Mouse (Mus musculus) ovary, postnatal 10 days (tissue): ENCODE measurements around the gene Pex14.
"Not testable (repeated sequence)": the region's sequence is repeated elsewhere in the genome, so short reads cannot be mapped to it uniquely, and the experiment has no call there.

ENCODE experiments used
- DNase-seq: peaks from one replicate; pipeline ENCODE4 v3.0.0; 2022; ENCODE audit warnings: low spot score

The Pex14 gene

DNA sequence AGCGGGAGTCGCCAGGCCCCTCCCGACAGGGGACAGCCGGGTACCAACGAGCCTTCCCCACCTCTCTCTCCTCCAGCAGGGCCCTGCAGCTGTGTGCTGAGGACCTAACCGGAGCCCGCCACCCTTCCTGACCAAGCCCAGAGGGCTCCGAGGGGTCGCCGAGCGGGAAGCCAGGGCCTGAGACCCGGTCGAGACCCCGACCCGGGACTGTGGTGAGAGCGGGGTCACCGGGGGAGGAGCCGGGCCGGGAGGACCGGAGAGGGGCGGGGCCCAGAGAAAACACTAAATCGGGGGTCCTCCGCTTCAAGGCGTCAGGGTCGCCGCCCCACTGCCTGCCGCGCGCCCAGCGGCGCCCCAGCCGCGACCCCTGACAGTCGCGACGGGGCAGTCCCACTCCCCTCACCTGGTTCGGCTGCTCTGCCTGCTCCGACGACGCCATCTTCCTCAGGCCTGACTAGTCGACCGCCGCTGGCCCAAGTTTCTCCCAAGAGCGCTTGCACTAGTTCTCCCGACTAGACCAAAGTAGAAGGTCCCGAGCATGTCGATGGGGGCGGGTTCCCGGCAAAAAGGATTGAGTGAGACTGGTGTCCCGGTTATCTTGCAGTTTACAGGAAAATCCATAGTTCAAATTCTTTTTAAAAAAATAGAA is at the start of gene Pex14:
TSS of gene Pex14 (minus strand) at position 508 of the 649 bp plus-strand sequence.
- peak; percentile 64 for DNase-seq

DNA sequence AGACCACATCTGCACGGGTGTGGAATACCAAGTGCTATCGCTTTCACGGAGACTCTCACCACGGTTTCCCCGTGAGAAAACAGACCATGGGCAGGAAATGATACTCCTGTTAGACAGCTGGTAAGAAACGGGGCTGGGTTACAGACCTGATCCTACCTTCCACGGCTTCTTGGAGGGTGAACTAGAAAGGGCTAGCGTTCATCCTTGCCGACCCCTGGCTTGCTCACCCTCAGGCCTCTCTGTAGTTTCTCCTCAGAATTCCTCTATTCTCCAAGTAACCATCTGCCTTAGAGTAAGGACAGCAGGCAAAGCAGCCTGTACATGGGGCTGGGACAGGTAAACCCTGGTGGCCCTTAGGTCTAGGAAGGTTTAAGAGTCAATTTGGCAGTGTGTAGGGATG is 49.5 kb upstream of the Pex14 start:
- DNase-seq: no peak

DNA sequence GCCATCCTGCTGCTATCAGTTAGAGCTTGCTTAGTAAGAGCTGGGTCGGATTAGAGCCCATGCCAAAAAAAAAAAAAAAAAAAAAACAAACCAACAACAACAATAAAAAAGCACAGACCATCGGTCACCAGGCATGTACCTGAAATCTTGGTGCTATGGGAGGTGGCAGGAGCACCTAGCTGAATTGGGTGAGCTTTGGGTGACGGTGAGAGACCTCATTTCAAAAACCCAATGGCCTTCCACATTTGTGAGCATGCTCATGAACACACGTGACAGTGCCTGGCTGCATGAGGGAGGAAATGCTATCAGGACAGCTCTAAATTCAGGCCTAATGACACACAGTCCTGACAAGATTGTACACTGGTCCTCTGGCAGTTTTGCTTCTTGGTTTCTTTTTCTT is 48.4 kb upstream of the Pex14 start:
- DNase-seq: no peak

DNA sequence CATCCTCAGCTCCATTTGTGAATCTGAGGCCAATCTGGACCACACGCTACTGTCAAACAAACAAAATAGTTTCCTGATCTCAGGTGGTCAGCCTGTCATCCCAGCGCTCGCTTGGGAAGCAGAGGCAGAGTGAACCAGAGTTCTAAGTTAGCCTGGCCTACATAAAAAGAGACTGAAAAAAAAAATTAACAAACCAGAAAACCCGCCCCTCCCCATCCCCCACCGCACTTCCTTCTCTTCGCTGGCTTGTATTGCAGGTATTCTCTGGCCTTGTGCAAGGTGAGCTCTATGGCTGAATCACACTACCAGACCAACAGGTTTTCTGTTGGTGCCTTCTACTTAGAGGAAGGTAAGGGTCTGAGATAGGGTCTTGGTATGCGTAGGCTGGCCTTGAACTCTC is 47.9 kb upstream of the Pex14 start:
- DNase-seq: no peak

DNA sequence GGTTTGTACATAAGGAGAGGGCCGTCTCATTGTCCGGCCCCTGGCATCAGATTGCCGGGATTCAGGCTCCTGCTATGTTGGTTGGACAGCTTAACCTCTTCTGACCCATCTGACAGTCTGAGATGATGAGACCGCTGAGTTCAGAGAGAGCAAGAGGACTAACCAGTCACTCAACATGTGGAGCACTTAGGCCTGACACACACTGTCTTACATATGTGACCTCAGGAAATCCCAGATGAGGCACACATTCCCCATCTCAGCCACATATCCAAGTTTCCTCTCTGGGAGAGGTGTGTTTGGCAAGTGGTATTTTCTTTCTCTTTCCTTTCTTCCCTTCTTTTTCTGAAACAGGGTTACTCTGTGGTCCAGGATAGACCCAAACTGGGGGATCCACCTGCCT is 45.5 kb upstream of the Pex14 start:
- no peak for DNase-seq

DNA sequence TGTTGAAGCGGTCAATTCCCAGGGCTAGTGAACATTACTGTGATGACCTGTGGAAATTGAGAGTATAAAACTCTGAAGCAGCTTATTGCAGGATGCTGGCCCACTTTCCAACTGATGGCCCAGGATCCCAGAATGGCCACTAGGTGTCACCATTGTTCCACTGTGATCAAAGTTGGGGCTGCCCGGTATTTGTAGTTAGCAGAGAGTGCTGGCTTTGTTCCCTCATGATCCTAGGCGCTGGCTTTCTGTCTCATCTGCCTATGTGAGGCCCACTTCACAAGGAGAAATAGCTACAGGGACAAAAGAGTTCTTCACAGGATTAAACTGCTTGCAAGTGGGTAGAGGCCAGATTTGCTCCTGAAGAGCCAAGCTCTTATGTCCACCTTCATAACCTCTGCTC is 44.8 kb upstream of the Pex14 start:
- DNase-seq: peak; percentile 67

DNA sequence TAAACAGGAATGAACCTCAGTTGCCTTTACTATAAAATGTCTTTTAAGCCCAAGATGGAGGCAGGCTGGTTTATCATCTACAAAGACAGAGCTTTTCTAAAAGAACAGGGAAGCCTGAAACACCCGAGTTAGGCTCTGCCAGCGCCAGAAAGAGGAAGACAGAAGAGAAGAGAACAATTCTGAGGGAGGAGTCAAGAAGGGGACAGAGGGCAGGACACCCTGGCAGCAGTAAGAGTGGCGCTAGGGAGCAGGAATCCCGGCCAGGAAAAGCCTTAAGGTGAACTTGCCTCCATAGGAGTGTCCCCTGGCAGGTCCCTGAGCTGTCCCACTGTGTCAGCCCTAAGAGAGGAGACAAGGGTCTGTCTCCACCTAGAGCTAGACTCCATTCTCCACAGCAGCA is 43.9 kb upstream of the Pex14 start:
- DNase-seq: no peak

DNA sequence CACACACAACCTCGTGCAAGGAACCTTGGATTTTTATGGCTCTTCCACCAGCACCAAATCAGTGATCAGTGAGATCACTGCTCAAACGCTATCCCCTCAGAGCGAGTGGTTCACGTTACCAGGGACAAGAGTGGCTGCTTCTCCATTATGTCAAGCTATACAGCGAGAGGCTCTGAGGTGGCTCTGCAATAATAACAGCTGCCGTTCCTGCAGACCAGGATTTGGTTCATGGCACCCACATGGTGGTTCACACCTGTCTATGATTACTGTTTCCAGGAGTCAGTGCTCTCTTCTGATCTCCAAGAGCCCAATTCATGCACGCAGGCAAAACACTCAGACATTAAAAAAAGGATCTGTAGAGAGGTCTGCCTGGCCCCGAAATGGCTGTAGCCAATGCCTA is 38.8 kb upstream of the Pex14 start:
- DNase-seq: no peak

DNA sequence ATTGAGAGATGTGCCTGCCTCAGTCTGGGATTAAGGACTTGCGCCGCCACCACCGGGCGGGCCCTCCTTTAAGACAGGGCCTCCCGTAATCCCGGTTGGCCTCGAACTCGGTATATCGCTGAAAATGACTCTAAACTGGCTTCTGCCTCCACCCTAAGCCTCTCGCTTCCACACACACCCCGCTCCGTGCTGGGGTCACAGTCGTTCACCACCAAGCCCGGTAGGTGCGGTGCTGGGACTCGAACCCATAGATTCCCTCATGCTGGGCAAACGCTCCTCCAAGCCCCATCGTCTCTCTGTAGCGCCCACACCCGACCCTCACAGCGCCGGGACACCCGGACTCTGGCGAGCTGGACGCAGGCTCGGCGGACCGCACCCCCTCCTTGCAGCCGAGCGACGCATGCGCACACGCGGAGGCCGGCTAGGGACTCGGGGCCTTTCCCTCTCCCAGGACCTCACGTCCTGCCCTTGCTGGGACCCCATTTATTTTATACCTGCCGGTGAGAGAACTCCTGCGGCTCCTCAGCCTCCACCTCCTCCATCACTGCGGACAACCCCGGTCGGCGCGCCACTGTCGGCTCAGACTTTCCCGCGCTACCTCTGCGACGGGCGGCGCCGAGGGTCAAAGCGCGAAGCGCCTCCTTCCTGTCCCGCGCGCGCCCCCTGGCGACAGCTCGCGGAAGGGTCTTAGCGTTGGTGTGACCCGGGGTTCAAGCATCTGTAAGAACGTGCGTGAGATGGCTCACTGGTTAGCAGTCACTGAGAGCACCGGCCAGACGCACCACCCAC is 37.5 kb upstream of the Pex14 start, which contains the start of gene Cenps:
TSS of gene Cenps (minus strand) at position 648 of the 789 bp plus-strand sequence.
- peak; percentile 87 for DNase-seq

DNA sequence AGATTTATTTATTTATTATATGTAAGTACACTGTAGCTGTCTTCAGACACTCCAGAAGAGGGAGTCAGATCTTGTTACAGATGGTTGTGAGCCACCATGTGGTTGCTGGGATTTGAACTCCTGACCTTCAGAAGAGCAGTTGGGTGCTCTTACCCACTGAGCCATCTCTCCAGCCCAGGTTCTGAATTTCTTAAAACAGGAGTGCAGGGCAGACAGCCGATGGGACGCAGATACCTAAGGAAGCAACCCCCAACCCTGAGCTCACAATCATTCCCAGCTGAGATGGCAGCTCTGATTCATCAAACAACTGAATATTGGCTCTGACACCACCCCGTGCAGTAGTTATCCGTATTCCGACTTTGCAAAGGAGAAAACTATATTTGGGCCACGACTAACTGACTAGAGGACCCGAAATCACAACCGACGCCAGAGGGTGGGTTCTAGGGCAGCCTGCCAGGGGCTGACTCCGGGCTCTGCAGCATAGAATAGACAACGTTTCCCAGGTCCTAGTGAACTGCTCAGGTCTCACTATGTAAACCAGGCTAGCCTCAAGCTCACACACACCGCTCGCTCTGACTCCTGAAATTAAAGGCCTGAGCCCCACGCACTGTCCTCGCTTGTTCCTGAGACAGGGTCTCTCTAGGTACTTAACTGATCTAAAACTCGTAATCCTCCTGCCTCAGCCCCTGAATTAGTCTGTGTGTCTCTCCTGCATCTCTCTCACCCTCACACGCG is 36.6 kb upstream of the Pex14 start:
- DNase-seq: no peak

DNA sequence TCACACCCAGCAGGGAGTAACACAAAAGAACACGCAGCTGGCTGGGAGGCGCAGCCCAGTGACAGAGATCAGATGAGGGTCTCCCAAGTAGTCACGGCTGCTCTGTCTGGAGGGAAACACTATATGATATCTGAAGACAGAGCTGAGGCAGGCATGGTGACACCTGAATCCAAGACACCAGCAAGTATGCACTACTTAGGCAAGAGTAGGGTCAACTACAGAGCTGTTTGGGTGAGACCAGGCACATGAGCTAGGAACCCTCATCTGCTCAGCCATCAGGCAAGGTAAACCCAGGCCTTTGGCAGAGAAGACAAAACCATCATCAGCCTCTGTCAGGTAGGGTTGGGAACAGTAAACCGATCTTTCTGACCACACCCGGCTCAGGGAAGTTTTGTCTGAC is 33.7 kb upstream of the Pex14 start:
- DNase-seq: no peak

DNA sequence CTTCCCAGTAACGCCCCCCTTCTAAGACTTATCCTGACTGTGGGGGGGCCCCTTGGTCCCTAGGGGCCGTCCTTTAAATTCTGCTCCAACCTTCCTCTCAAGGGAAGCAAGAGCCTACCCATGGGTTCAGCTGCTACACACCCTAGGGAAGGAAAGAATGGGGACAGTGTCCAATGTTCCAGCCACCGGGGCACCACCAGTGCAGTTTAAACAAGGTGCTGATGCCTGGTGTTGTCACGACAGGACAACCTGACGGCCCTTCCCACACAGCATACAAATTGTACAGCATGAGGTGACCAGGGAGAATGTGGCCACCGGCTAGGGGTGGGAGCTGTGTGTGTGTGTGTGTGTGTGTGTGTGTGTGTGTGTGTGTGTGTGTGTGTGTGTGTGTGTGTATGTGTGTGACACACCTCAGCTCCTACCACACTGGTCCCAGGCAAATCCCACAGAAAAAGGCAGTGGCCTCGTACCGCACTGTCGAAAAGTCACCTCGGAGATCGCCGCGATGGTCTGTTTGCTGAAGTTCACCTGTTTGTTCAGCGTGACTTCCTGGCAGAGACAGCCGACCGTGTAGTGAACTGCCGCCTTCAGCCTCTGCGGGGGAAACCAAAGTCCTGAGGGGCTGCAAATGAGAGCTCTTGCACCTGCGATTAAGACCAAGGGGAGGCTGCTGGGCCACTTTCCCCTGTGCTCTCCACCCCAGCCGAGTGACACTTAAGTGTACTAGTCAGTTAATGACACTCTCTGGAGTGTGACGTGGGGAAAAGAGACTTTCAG is 32.3 kb upstream of the Pex14 start:
- DNase-seq: no peak

DNA sequence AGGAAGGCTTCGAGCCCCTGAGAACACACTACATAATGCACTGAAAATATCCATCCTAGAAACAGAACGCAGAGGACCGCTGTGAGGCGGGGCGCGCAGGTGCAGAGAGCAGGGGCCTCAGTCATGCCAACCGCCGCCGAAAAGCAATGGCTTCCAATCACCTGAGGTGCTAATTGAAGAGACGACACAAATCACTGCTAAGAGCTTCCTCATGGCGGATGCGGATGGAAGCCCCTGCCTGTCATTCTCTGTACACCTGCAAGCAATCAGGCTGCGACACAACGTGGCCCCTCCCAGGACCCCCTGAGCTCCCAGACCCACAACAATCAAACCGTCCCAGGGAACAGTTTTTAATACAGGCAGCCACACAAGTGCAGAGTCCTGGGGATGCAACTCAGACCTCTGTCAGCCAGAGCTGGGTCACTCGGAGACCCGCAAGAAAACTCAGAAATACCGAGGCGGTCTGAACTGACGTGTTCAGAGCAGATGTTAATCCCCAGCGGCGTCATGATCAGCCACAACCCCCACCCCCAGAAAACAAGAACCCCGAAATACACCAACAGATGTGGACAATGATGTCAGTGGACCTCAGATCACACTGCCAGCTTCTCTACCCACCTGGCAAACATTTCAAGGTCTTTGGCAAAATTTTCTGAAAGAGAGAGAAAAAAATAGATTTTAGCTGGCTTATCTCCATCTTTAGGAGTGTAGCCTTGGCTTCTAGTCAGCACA is 31.5 kb upstream of the Pex14 start:
- no peak for DNase-seq

DNA sequence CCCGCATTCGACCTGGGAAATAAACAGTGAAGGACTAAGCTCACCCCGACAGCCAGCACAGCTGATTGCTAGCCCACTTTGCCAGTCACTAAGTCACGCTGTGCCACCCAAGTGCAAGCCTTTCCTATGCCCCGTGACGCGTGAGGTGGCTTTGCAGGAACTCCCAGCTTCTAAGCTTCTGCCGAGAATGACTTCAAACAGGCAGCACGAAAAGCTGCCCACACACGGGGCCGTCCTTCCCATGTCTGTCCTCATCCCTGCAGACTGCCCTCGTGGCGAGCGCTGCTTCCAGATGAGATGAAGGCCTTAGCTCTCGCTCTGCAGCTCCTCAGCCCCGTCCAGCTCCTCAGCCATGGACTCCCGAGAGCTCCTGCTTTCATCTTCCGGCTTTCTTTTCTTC is 28.8 kb upstream of the Pex14 start:
- no peak for DNase-seq

DNA sequence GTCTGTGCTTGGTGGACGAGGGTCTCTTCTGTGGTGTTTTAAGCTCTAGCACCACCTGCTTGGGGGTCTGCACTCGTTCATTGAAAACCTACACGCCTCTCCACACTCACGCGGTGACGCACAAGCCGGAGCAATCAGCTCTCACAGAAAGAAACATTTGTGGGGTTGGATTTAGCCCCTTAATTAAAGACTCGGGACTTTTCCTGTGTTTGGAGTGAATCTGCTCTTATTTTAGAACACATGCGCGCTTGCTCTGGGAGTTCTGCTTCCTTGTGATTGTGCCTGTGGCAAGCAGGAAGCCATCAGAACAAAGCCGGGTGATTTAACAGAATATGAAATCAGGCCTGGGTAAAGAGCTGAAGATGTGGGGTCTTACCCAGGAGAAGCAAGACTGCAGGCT is 27.0 kb upstream of the Pex14 start, which contains the start of gene Cort:
TSS of gene Cort (minus strand) at position 101 of the 400 bp plus-strand sequence.
- DNase-seq: no peak

DNA sequence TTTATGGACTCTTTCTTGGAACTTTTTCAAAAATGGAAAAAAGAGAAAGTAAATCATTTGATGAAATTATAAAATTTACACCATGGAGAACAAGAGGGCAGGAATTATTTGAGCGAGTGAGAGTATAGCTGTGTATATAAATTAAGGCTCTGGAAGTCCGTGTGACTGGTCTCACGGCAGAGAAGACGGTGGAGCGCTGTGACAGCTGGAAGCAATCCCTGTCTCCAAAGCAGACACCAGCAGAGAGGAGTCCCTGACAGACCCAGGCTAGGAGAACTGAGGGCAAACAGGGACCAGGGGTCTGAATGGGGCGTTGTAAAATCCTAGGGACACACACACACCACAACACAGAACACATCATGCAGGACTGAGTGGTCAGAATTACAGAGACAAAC is 26.4 kb upstream of the Pex14 start:
- no peak for DNase-seq

DNA sequence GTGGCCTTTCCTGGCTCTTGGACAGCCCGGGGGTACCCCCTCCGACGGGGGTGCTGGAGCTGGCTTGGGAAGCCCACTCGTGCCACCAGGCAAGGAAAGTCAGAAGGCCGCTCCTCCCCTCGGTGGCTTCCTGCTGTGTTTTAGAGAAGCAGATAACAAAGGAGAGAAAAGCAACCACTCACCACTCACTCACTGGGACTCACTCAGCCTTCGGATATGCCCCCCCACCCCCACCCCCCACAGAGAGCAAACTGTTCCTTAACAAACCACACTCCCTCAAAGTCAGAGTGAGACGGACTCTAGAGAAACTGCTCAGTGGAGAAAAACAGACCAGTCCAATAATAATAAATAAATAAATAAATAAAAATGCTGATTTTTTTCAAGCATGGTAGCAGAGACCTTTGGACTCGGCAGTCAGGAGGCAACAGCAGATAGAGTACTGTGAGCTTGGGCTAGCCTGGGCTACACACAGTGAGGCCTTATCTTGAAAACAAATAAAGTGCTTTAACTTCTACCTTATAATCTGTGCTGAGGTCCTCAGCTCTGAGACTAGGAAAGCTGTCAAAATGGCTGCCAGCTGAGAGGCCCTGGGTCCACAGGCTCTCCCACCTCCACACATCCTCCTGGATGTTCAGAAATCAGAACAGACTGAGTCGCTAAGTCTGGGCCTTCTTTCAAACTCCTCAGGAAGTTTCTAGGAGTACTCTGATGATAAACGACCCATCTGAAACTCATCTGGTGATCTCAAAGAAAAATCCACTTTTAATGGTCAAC is 25.9 kb upstream of the Pex14 start:
- no peak for DNase-seq

DNA sequence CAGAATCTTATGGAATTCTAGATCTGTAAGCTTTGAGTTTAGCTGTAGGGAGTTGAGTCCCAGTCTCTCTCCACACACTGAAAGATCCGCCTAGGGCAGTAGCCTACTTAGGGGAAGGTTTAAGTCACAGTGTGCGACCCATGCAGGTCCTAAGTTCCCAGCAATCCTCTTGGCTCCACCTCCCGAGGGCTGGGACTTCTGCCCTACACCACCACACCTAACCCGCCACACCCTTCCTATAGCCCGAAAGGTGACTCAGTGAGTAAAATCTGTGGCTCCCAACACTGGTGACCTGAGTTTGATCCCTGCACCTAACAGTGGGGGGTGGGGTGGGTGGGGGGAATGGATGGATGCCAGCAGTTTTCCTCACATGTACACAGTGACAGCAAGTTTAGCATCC is 23.8 kb upstream of the Pex14 start:
- no peak for DNase-seq

DNA sequence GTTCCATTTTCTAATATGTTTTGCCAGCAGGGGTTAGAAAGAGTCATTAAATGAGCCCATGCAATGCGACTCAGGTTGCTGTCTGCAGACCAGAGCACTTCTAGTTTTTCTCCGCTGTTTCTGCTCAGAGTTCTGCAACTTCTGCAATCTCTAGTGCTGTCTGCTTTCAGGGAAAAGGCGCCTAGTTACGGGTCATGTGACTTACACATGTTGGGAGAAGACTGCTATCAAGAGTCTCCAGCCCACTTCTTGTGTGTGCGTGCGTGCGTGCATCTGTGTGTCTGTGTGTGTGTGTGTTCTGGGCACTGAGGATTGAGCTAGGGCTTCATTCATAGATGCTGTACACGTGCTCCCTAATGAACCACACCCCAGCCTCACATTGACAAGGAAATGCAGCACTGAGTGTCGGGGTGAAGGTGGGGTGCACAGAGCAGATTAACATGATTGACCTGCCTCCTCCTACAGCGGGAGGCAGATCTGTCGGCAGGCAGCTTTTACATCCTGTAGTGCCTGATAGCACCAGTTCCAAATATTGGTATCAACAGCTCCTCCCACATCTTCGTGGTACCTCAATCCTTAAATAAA is 20.4 kb upstream of the Pex14 start:
- DNase-seq: not testable (repeated sequence)

DNA sequence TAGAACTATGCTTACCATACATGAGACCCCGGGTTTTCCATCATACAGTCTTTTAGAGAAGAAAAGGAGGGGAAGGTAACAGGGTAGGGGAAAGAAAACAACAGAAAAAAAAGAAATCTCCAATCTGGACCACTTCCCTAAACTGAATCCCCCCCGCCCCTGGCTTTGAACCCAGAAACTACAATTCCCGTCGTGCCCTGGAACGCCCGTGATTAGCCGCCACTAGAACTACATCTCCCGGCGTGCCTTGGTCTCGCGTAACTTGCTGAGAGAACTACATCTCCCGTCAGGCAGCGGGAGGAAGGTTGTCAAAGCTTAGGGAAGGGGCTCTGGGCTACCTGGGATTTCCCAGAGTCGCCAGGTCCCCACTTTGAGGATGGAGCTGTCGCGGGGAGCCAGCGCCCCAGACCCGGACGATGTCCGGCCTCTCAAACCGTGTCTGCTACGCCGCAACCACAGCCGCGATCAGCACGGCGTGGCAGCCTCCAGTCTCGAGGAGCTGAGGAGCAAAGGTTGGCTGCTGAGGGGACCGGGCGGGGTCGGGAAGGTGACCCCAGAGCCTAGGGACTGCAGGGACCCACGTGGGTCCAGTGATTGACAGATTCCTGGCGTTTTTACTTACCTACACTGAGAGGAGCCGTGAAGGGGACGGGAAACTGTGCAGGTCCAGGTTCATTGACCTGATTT is 4.3 kb upstream of the Pex14 start, which contains the start of gene Dffa:
TSS of gene Dffa (plus strand) at position 272 of the 687 bp plus-strand sequence.
- DNase-seq: peak; percentile 72
